Mouse (Mus musculus): Measurements from ENCODE around the gene March1. TPM values are rescaled to one million over a fixed set of nuclear protein-coding genes. Genes with fewer than 3 reads are reported as not detected.

Gene March1
- total RNA-seq, 2 experiments from 2014 or later, result 77.1 to 87.0 TPM

- DNase-seq (ENCODE audit: extremely low spot score in 1 of 2, low spot score in 2 of 2), result peak in 1 of 2 experiments; percentile 5
- intact Hi-C loops (cut with DNase I), result no loop called here
Observed at GRCm38 (mm10) chr8:66203814-66204438, 586.2 kb downstream of the March1 start.

DNA sequence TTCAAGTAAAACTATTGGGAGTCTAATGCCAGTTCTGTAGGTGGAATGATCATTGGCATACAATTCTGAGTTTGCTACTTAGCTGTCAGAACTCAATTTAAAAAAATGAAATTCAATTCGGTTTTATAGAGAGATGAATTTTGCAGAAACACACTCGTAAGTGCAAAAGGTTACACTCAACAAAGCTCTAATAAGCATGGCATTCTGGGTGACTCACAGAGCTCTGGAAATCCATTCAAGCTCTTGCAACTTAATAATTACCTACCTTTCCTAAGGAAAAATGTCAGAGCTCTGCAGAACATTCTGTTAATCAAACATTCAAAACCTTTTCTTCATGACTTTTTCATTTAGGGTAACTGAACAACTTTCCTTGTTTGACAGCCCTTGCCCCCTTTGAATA lies 591.9 kb downstream of the March1 start:
- no peak for DNase-seq (ENCODE audit: extremely low spot score in 1 of 2, low spot score in 2 of 2)
- intact Hi-C loops (cut with DNase I), result no loop called here

- DNase-seq (ENCODE audit: extremely low spot score in 1 of 2, low spot score in 2 of 2), result no peak
- intact Hi-C loops (cut with DNase I), result no loop called here
Observed at GRCm38 (mm10) chr8:66210294-66210693, 592.6 kb downstream of the March1 start.

DNA sequence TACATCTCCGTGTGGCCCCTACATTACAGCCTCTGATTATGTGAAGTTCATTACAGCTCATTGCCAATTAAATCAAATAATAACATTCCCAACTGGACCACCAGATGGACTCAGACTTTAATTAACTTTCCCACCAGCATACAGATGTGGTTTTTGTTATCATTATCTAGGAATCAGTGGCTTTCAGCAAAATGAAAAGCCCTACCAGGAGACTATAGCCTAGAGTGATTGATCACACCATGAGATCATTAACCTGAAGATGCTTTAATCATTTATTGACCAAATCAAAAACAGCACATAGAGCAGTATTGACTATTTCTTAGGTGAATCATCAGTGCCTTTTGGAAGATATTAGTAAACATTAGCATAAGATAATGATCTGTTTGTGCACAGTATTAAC lies 602.3 kb downstream of the March1 start:
- intact Hi-C loops (cut with DNase I), result no loop called here
- DNase-seq (ENCODE audit: extremely low spot score in 1 of 2, low spot score in 2 of 2), result no peak

DNA sequence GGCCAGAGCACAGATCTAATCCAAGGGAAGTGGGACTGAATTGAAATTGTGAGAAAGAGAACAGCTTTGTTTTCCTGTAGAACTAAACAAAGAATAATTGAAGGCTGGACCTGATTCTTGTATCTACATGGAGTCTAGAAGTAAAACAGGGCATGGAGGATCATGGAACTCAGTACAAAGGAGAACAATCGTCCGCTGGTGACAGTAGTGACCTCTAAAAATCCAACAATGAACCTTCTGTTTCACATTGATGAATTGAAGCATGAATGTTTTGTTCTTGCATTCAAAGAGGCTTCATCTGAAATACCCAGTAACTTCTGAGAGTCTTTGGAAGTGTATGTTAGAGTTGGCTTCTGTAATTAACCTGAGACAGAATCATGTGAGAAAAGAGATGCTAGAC lies 612.2 kb downstream of the March1 start:
- intact Hi-C loops (cut with DNase I), result no loop called here

DNA sequence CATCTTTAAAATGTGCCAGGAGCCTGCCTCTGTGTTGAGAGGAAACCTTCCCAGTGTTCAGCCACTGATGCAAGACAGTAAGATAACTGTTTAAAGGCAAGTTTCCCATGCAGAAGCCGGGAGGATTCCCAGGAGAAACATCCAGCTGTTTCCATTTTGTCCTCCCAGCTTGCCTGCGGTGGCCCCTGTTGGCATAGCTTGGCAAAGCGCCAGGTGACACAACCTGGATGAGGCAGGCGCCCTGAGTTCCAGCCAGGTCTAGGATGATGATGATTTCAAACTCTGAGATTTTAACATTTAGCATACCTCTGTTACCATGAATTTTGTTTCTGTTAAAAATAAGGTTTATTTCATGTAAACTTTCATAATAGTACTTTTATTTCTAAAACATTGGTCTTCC lies 651.8 kb downstream of the March1 start:
- intact Hi-C loops (cut with DNase I), result no loop called here
- DNase-seq (ENCODE audit: extremely low spot score in 1 of 2, low spot score in 2 of 2), result peak in 1 of 2 experiments; percentile 27

More for the DNA sequence above, 612.2 kb downstream of the March1 start:
- DNase-seq (ENCODE audit: extremely low spot score in 1 of 2, low spot score in 2 of 2), result no peak

GRCm38 (mm10) chr8:66270116-66270515 lies 652.4 kb downstream of the March1 start:
- DNase-seq (ENCODE audit: extremely low spot score in 1 of 2, low spot score in 2 of 2), result peak in 1 of 2 experiments; percentile 24
- intact Hi-C loops (cut with DNase I), result no loop called here

DNA sequence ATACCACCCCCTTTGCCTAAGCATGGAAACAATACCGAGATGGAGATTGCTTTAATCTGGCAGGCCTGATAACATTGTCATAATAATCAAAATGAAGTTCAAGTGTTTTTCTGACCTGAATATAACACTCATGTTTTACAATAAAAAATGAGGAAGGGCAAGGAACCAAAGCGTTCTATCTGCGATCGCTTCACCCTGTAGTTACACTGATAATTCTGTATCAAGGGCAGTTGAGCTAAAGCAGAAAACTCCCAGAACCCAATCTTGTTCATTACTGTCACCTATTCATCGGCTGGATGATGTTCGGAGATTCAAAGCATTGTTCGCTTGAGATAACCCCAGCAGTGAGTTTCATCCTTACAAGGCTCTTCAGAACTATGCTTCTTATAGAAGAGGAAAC lies 700.1 kb downstream of the March1 start:
- no peak for DNase-seq (ENCODE audit: extremely low spot score in 1 of 2, low spot score in 2 of 2)
- intact Hi-C loops (cut with DNase I), result no loop called here

- intact Hi-C loops (cut with DNase I), result no loop called here
- no peak for DNase-seq (ENCODE audit: extremely low spot score in 1 of 2, low spot score in 2 of 2)
Observed at GRCm38 (mm10) chr8:66323045-66323807, 705.5 kb downstream of the March1 start.

DNA sequence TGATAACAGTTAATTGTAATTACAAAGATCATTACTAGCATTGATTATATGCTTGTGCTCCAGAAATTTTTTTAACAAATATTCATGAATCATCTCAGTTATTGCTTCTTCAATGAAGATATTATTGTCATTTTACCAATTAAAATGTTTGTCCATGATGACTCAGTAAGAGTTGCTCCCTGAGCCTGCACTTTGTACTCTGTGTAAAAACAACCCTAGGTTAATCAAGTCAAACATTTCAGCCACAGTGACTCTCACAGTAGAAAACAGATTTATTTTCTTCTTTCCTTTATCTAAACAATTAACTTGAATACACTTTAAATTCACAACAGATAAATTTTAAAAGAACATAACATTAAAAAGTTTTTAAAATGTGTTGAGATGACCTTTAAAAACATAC lies 708.7 kb downstream of the March1 start:
- intact Hi-C loops (cut with DNase I), result no loop called here
- no peak for DNase-seq (ENCODE audit: extremely low spot score in 1 of 2, low spot score in 2 of 2)

DNA sequence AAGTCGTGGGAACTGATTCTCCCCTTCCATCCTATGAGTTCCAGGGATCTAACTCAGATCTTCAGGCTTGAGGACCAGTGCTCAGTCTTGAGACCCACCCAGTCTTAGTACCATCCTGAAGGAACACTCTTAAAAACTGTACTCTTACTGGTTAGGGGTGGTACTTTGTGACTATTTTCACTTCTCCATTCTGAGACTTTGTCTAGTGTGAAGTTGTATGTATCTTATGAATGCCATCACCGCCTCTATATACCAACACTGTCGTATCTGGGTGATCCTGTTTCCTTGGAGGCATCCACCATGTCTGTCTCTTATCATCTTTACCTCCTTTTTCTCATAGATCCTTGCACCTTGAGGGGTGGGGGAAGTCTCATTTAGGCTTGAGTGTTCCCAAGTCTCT lies 714.5 kb downstream of the March1 start:
- no peak for DNase-seq (ENCODE audit: extremely low spot score in 1 of 2, low spot score in 2 of 2)
- intact Hi-C loops (cut with DNase I), result no loop called here

DNA sequence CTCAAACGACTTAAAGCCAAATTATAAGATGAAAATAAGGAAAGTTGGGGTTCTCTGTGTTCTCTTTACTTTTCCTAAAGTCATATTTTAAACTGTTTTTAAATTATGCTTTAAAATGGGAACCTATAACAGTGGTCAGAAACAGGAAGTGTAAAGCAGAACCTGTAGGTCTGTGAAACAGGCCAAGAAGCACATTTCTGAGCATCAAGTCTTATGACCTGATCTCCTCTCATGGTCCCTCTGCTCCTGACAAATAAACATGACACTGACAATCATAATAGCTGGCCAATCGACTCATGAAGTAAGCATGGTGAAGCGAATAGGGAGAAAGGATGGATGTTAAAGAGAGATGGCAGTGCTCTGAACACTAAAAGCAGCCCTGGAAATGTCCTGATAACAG lies 716.6 kb downstream of the March1 start:
- intact Hi-C loops (cut with DNase I), result no loop called here
- DNase-seq (ENCODE audit: extremely low spot score in 1 of 2, low spot score in 2 of 2), result no peak

GRCm38 (mm10) chr8:66339551-66339950 lies 721.9 kb downstream of the March1 start:
- no peak for DNase-seq (ENCODE audit: extremely low spot score in 1 of 2, low spot score in 2 of 2)
- intact Hi-C loops (cut with DNase I), result no loop called here

DNA sequence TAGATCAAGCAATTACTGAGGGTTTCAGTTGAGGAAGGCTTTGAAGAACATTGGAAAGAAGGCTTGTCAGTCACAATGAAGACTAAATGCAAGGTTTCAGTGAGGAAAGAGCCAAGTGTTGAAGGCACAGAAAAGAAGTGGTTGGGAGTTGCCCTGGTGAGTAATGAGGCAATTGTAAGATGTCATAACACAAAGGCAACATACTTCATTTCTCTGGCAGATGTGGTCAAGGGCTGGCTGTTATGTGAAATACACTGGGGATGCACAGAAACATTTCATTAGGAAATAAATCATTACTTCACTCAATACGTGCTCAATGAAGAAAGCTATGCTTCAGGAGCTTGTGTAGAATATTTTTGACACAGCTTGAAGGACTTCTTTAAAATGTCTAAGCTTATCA lies 725.2 kb downstream of the March1 start:
- intact Hi-C loops (cut with DNase I), result no loop called here
- DNase-seq (ENCODE audit: extremely low spot score in 1 of 2, low spot score in 2 of 2), result no peak

DNA sequence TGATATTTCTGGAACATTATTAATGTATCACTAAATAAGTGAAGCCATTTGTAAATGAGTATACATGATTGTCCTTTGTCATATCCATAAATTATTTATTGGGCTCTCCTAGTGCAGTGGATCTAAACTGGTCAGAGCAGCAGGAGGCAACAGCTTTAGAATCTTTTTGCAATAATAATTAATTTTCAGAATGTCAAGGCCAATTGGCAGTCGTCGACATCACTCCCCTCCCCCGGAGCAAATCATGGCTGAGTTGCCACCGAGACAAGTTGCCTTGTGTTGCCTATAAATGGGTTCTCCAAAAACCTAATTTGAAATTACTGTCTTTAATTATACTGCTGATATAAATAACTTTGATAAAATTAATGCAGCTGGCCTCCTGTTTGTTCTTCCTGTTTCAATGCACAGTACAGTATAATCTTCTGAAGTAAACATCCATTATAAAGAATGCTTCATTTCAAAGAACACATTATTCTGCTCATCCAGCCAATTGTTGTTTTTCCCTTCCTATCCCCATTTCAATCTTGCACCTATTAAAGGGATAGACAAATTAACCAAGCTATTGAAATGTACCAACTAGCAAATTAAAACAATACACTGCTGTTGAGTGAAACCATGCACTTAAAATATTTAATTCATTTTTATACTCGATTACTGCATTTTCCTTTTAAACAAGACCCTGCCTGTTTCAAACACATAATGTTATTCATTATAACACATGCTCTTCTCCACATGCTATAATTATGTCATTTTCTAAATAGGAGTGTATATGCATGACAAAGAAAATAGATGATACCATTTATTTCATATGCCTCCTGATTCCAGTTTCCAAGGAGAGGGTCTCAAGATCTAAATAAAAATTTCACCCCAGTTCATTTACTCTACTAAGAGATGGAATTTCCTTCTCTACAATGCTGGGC lies 745.4 kb downstream of the March1 start:
- DNase-seq (ENCODE audit: extremely low spot score in 1 of 2, low spot score in 2 of 2), result no peak
- intact Hi-C loops (cut with DNase I), result no loop called here

DNA sequence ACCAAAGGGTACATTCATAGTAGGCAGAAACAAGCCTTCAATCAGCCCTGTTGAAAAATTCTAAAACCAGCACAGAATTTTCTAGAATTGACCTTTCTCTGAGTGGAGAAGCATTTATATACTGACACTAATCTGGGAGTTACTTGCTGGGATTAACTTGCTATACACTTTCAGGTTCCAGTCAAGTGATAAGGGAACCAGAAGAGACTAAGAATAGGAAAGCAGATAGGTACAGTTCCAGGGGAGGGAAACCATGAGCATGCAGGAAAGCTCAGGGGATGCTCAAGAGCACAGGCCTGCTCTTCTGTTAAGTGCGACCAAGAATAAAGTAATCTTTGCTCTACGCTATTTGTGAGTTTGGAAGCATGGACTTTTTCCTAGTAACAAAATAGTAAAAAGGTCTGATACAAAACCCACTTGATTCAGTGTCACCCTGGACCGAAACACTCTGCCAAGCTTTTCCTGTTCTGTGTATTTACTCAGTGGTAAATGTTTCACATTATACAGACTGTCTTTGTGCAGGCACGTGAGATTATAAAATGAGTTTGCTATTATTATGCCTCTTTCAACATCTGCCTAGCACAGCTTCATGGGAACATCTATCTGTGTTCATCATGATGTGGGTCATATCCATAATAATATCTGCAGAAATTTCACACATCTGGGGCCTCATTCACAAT lies 766.1 kb downstream of the March1 start:
- no peak for DNase-seq (ENCODE audit: extremely low spot score in 1 of 2, low spot score in 2 of 2)
- intact Hi-C loops (cut with DNase I), result no loop called here

DNA sequence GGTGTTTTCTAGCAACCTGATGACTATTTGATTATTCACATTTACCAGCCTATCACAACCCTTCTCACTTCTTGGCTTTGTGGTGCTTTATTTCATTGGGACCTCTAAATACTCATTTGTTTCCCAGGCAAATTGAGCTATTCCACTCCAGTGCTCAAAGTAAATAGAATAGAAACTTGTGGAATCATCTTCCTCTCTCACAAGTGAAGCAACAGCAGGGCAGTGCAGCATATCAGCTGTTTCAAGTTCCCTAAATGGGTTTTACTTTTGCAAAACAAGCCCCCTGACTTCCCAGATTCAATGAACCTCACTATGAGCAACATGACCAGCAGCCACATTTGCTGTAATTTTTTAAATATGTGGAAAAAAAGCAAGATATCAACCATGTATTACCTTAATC lies 768.3 kb downstream of the March1 start:
- no peak for DNase-seq (ENCODE audit: extremely low spot score in 1 of 2, low spot score in 2 of 2)
- intact Hi-C loops (cut with DNase I), result no loop called here

DNA sequence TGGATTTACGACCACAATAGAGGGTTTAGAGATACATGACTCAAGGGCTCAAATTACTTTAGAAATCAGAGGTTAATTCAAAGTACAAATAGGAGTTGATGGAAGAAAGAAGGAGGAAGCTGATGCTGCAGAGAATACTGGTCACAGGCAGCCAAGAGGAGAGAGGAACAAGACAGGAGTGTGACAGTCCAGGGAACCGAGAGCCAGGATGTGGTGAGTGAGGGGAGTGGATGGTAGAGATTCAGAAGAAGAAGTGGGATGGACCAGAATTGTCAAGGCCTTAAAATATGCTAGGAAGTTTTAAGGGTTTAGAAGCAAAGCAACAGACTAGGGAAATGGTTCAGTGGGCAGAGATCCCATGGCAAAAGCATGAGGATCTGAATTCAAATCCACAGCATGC lies 771.0 kb downstream of the March1 start:
- no peak for DNase-seq (ENCODE audit: extremely low spot score in 1 of 2, low spot score in 2 of 2)
- intact Hi-C loops (cut with DNase I), result no loop called here

DNA sequence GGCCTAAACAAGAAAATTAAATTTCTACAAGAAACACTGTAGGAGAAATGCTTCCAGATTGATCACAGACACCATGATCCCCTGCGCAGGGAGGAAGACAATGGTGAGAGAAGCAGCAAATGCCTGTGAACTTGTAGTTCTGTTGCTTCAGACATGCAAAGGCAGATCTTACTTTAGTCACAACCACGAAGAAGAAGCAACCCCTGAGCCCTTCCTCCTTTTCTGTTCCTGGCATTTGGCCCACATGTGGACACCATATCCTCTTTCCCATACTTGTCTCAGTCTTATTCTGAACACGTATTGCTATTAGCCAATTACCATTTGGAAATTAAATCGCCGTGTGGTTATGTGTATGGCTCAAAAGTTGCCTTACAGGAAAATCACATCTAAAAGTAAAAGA lies 773.9 kb downstream of the March1 start:
- DNase-seq (ENCODE audit: extremely low spot score in 1 of 2, low spot score in 2 of 2), result peak in 1 of 2 experiments; percentile 18
- intact Hi-C loops (cut with DNase I), result no loop called here

All from left cerebral cortex, postnatal 10 days (tissue).